14 mouse cellular contexts compared by ENCODE assay signal in genomic region chr17:79135826-79136225, GRCm38 (mm10).
DNase-seq lines count a peak whose midpoint lies in the region; ATAC-seq and TF ChIP-seq lines count a peak whose summit lies in the region.
"Had no signal": no experiment of that assay in that cellular context is flagged by ENCODE, and none has a peak within 500 bp of the region (broad histone marks: within the 10 kb centered on the region; RNA-seq: fewer than 3 reads in every experiment).

No protein-coding gene starts in this region.

- 0 out of 2 replicates have a peak, but pooled peaks cover 5% of the 10 kb centered on the region for H3K9me3 ChIP-seq in limb, embryonic 12.5 days
- no peaks in the 10 kb centered on the region for H3K9me3 ChIP-seq in limb, embryonic 10.5 days (replicated peaks)
- no peaks in the 10 kb centered on the region for H3K9me3 ChIP-seq in midbrain, embryonic 14.5 days (ENCODE audit: control insufficient read depth, low read length)
- no peaks in the 10 kb centered on the region for H3K9me3 ChIP-seq in hindbrain, embryonic 10.5 days
- H3K9me3 ChIP-seq: forebrain, embryonic 10.5 days; G1E; neural tube, embryonic 12.5 days had no signal

- no peak overlapping the region for H3K9ac ChIP-seq in limb, embryonic 12.5 days (replicated peaks)
- no peak overlapping the region for H3K9ac ChIP-seq in midbrain, embryonic 14.5 days (replicated peaks; ENCODE audit: low read length)
- H3K9ac ChIP-seq: neural tube, embryonic 12.5 days had no signal

- peak overlapping the region; percentile 45; the same call in 1 of the 2 replicates for H3K27ac ChIP-seq in limb, embryonic 12.5 days
- H3K27ac ChIP-seq in limb, embryonic 10.5 days = no peak overlapping the region
- no peak overlapping the region for H3K27ac ChIP-seq in kidney, adult 2 months (ENCODE audit: insufficient read depth, low read depth, low read length)
- no peak overlapping the region for H3K27ac ChIP-seq in midbrain, embryonic 14.5 days (replicated peaks; ENCODE audit: low read depth, low read length)
- H3K27ac ChIP-seq in hindbrain, embryonic 10.5 days = no peak overlapping the region
- H3K27ac ChIP-seq: forebrain, embryonic 10.5 days; neural tube, embryonic 12.5 days had no signal

- TF ChIP-seq CTCF in kidney, adult 2 months (conservative IDR thresholded peaks at IDR 0.05; ENCODE audit: insufficient read depth, insufficient read length, low read depth, low read length) = no peak

- peak; percentile 4 for DNase-seq in gastrocnemius, adult 18-20 months (ENCODE audit: low spot score)
- DNase-seq in gastrocnemius, postnatal 10 days = no peak
- DNase-seq in limb, embryonic 10.5 days (ENCODE audit: low spot score) = no peak
- DNase-seq in kidney, adult 2 months = peak; percentile 35
- no peak for DNase-seq in frontal cortex, postnatal 10 days (ENCODE audit: low spot score in 2 of 2)
- no peak for DNase-seq in midbrain, embryonic 14.5 days
- DNase-seq in hindbrain, embryonic 10.5 days (ENCODE audit: low spot score) = no peak
- DNase-seq: adrenal gland, postnatal 10 days; spleen, adult 18-20 months; thymus, adult 18-20 months had no signal

- no peaks in the 10 kb centered on the region for H3K36me3 ChIP-seq in limb, embryonic 12.5 days
- H3K36me3 ChIP-seq in limb, embryonic 10.5 days = no peaks in the 10 kb centered on the region
- no peaks in the 10 kb centered on the region for H3K36me3 ChIP-seq in kidney, adult 2 months (ENCODE audit: control insufficient read depth, insufficient read depth, low read length)
- no peaks in the 10 kb centered on the region for H3K36me3 ChIP-seq in midbrain, embryonic 14.5 days (ENCODE audit: control insufficient read depth, insufficient read depth, low read length)
- no peaks in the 10 kb centered on the region for H3K36me3 ChIP-seq in hindbrain, embryonic 10.5 days
- H3K36me3 ChIP-seq: forebrain, embryonic 10.5 days; G1E; neural tube, embryonic 12.5 days had no signal

- H3K4me2 ChIP-seq in limb, embryonic 12.5 days = no peak overlapping the region
- H3K4me2 ChIP-seq in midbrain, embryonic 14.5 days (ENCODE audit: low read length) = no peak overlapping the region
- H3K4me2 ChIP-seq: neural tube, embryonic 12.5 days had no signal

- H3K27me3 ChIP-seq in limb, embryonic 12.5 days = no peaks in the 10 kb centered on the region
- no peaks in the 10 kb centered on the region for H3K27me3 ChIP-seq in limb, embryonic 10.5 days (ENCODE audit: low read depth, poor library complexity, severe bottlenecking)
- H3K27me3 ChIP-seq in kidney, adult 2 months (replicated peaks; ENCODE audit: control insufficient read depth, insufficient read depth, low read length) = no peaks in the 10 kb centered on the region
- no peaks in the 10 kb centered on the region for H3K27me3 ChIP-seq in midbrain, embryonic 14.5 days (ENCODE audit: control insufficient read depth, insufficient read depth, low read length)
- no peaks in the 10 kb centered on the region for H3K27me3 ChIP-seq in hindbrain, embryonic 10.5 days (ENCODE audit: insufficient read depth, poor library complexity, severe bottlenecking)
- H3K27me3 ChIP-seq: neural tube, embryonic 12.5 days had no signal

- no peak overlapping the region for H3K4me3 ChIP-seq in limb, embryonic 12.5 days (replicated peaks)
- no peak overlapping the region for H3K4me3 ChIP-seq in limb, embryonic 10.5 days
- no peak overlapping the region for H3K4me3 ChIP-seq in kidney, adult 2 months (ENCODE audit: insufficient read depth, low read depth, low read length)
- H3K4me3 ChIP-seq in midbrain, embryonic 14.5 days (replicated peaks; ENCODE audit: low read depth, low read length) = no peak overlapping the region
- H3K4me3 ChIP-seq in hindbrain, embryonic 10.5 days = no peak overlapping the region
- H3K4me3 ChIP-seq: forebrain, embryonic 10.5 days; neural tube, embryonic 12.5 days had no signal

- no peak for ATAC-seq in limb, embryonic 12.5 days (ENCODE audit: insufficient number of reproducible peaks, insufficient read depth, low FRiP score, low TSS enrichment, low read depth)
- ATAC-seq in midbrain, embryonic 14.5 days (ENCODE audit: low FRiP score, low TSS enrichment) = no peak

- 92% methylated on average over 6 of the region's 6 CpGs for WGBS in limb, embryonic 12.5 days
- 93% methylated on average over 6 of the region's 6 CpGs for WGBS in limb, embryonic 10.5 days
- 39% methylated on average over 6 of the region's 6 CpGs for WGBS in kidney, adult 2 months
- 92% methylated on average over 6 of the region's 6 CpGs for WGBS in midbrain, embryonic 14.5 days
- 94% methylated on average over 6 of the region's 6 CpGs for WGBS in hindbrain, embryonic 10.5 days

- no peak for TF ChIP-seq POLR2A in kidney, adult 2 months (IDR thresholded peaks at IDR 0.05; ENCODE audit: low read depth, low read length)

- H3K4me1 ChIP-seq in limb, embryonic 12.5 days (replicated peaks) = peaks cover 13% of the 10 kb centered on the region
- no peaks in the 10 kb centered on the region for H3K4me1 ChIP-seq in limb, embryonic 10.5 days
- 0 out of 2 replicates have a peak, but pooled peaks cover 3% of the 10 kb centered on the region for H3K4me1 ChIP-seq in kidney, adult 2 months (ENCODE audit: control insufficient read depth, insufficient read depth, low read length)
- H3K4me1 ChIP-seq in midbrain, embryonic 14.5 days (ENCODE audit: control insufficient read depth, insufficient read depth, low read length) = no peaks in the 10 kb centered on the region
- H3K4me1 ChIP-seq in hindbrain, embryonic 10.5 days (replicated peaks) = no peaks in the 10 kb centered on the region
- H3K4me1 ChIP-seq: neural tube, embryonic 12.5 days had no signal

Comparison
In these comparisons a context has a peak if more than half of its experiments do, and no peak if none do; other contexts are left out.
1. DNase-seq: peak in gastrocnemius, adult 18-20 months (single experiment) and kidney, adult 2 months (single experiment); none in gastrocnemius, postnatal 10 days (single experiment), limb, embryonic 10.5 days (single experiment), frontal cortex, postnatal 10 days (0 of 2), midbrain, embryonic 14.5 days (single experiment) and hindbrain, embryonic 10.5 days (single experiment).